Mouse (Mus musculus): ENCODE measurements around the gene Cox6a2.
"Not testable (repeated sequence)": the region's sequence is repeated elsewhere in the genome, so short reads cannot be mapped to it uniquely, and the experiment has no call there.

Cox6a2 gene

DNA sequence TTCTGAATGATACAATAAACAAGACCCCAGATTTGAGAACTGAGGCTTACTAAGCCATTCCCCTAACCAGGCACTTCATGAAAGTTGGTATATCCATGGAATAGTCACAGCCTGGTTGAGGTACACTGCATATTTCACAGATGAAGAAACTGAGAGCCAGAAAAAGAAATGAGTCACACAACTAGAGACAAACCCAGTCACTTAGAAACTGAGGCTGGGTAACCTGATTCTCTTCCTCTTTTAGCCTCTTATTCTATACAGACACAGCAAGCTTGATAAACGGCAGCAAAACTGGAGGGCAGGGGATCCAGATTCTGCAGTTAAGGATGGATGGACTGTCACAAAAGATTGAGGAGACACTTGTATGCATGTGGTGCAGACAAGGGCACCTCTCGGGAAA lies 28.6 kb upstream of the Cox6a2 start:
- DNase-seq (ENCODE audit: low read depth, low spot score), result no peak

DNA sequence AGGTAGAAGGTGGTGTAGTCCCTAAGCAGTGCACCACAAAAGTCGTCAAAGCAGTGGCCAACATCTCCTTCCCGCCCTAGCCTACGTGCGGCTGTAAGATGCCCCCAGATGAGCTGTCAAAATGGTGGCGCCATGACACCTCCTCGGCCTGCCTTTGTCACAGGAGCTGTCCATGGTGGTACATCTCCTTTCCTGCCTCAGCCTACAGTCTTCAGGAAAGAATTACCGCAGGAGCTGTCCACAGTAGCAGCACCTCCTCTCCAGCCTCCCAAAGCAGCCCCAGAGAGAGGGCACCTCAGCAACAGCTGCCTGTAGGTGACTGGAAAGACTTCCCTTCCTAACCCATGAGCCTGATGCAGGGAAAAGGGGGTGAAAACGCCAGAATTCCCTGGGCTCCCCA lies 25.6 kb upstream of the Cox6a2 start:
- no peak for DNase-seq (ENCODE audit: low read depth, low spot score)

DNA sequence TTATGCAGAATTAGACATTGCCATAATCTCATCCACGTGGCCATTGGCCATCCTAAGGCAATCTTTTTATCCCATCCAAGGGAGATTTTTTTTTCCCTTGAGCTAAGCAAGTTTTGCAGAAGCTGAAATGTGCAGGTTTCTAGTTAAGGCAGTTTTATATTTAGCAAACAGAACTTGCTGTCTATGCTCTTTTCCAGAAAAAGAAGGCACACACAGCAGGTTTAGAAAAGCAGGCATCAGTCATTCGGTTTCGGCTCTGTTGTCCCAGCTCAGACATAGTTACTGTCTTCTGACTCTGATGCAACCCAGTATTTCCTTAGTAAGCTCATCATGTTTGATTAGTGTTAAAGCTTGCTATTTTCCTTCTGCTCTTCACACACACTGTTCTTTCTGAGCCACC lies 14.7 kb upstream of the Cox6a2 start:
- no peak for DNase-seq (ENCODE audit: low read depth, low spot score)

DNA sequence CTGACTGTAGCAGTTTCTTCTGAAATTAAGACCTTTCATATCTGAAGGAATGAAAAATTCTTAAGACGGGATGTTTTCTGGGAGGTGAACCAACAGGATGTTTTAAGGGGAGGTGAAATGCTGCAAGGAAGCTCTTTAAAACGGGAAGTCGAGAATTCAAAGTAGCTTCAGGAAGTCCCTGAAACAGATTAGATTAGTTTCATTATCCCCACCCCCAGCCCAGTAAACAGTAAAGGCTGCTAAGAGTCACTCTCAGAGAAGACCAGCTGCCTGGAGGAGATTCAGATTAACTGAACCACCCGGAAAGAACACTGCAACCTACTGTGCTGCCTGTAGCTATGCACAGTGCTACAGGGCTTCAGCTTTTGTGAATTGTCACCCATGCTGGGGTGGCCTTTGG lies 13.8 kb upstream of the Cox6a2 start:
- no peak for DNase-seq (ENCODE audit: low read depth, low spot score)

DNA sequence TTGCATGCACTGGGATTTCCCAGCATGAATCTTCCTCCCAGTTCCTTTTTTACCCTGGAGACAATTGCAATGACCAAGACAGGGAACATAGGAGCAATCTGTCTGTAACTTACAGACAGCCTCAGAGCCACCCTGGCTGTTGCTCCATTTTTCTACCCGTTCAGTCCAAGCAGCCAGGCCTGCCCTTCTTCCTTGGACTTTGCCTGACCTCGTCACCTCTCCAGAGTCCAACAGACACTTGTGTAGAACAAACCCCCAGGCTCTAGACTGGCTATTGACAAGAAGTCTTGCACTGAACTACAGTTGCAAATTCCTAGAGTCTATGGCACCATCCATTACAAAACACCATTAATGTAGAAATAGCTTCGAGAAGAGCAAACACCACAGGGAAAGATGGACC lies 3.6 kb upstream of the Cox6a2 start:
- DNase-seq (ENCODE audit: low read depth, low spot score), result no peak

DNA sequence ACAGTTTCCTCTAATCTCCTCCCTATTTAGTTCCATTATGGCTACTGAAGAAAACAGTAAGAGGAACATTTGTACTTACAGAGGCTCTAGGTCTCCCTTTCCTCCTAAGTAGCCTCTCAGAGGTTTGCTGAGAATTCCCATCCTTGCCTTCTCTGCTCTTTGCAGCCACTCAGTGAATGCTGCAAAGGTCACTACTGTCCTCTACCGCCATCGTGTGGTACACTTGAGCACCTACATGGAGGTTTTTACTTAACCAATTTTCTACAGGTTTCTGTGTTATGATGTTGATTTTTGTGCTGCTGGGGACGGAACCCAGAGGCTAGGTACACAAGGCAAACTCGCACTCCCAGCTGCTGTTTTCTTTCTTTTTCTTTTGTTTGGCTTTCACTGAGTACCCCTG lies 2.0 kb upstream of the Cox6a2 start:
- peak; percentile 25 for DNase-seq (ENCODE audit: low read depth, low spot score)

DNA sequence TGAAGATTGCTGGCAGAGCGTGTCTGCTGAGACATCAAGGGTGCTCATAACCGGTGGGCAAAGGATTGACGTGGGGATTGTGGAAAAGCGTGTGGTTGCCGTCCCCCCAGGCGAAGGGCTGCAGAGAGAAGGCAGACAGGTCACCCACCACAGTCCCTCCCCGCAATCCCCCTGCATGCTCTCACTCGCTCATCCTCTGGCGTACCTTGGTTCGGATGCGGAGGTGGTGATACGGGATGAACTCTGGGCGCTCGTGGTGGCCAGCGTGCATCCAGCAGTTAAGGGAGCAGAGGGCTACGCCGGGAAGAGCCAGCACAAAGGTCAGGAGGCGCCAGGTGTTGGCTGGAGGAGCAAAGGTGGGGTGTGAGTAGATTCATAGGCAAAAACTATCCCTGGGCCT lies 492 bp downstream of the Cox6a2 start:
- no peak for DNase-seq (ENCODE audit: low read depth, low spot score)

DNA sequence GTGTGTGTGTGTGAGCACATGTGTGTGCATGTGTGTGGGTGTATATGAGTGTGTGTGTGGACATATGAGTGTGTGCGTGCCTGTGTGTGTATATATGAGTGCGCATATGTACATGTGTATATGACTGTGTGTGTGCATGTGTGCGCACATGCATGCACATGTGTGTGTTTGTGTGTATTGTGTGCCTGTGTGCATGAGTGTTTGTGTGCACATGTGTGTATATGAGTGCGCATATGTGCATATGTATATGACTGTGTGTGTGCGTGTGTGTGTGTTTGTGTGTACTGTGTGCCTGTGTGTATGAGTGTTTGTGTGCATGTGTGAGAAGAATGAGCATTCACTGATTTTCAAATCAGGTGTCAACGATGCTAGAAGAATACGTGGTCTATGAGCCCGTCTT lies 2.0 kb downstream of the Cox6a2 start:
- DNase-seq (ENCODE audit: low read depth, low spot score), result no peak

DNA sequence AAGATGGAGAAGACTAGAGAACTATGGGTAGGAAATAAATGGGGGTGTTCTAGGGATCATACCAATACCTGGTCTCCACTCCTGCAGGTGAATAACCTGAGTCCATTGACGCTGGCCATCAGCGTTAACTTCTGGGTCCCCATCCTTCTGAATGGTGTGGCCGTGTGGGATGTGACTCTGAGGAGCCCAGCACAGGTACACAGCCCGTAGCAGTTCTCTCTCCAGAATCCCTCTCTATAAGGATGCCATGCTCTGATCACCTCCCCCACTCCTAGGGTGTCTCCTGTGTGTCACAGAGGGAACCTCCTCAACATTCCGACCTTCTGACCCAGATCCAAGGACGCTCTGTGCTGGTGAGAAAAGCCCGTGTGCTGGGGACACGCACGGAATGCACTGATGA lies 3.1 kb downstream of the Cox6a2 start:
- no peak for DNase-seq (ENCODE audit: low read depth, low spot score)

DNA sequence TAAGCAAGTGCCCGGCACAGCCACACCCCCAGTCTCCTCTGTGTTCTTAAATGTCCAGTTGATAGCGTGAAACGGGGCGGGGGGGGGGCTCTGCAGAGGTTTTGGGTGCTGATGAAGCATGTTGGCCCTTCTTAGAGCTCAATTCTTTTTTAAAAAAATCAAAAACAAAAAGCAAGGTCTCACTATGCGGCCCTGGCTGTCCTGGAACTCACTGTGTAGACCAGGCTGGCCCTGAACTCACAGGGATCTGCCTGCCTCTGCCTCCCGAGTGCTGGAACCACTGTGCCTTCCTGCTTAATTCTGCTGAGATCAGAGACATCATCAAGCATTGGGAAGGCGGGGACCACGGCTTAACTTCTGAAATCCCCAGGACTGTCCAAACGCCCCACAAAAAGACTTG lies 4.6 kb downstream of the Cox6a2 start:
- DNase-seq (ENCODE audit: low read depth, low spot score), result no peak

DNA sequence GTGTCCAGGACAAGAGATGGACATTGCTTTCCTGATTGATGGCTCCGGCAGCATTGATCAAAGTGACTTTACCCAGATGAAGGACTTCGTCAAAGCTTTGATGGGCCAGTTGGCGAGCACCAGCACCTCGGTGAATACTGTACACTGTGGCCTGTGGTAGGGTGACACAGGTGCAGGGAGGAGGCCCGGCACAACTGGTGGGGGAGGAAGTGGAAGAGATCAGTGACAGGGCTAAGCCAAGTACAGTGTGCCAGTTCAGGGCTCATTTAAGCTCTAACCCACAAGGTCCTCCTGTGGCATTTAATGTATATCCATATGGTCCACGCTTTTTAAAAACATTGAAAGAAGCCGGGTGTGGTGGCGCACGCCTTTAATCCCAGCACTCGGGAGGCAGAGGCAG lies 24.5 kb downstream of the Cox6a2 start:
- no peak for DNase-seq (ENCODE audit: low read depth, low spot score)

DNA sequence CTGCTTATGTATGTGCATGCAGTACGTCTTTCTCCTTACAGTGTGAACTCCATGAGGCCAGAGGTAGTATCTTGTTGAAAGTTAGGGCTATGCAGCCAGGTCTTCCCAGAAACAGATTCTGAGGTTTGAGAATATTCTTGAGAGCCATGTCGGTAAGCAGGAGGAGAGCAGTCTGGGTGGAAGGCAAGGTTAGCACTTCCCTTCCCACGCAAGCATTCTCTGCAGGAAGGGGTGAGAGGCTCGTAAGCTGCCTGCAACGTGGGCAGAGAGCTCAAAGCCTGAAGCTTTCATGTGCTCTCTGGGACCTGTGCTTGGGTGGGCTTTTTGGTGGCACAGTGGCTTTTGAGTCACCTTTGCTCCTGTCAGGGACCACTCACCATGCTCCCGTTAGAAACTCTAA lies 25.6 kb downstream of the Cox6a2 start:
- DNase-seq (ENCODE audit: low read depth, low spot score), result no peak

DNA sequence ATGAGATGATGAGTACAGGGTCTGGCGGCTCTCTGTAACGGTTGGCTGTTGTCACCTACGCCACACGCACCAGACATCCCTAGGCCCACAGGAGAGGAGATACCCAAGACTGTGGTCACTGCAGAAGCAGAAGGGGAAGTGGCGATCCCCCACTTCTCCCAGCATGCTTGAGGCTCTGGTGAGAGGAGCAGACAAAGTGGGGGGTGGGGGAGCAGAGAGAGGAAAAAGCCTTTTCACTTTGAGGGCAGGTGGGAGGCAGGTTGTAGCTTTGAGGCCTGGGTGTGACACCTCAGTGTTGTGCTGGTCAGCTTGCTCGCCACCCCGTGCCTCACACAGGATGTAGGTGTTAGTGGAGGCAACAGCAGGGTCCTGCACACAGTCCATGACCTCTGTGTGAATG lies 26.1 kb downstream of the Cox6a2 start:
- DNase-seq (ENCODE audit: low read depth, low spot score), result no peak

DNA sequence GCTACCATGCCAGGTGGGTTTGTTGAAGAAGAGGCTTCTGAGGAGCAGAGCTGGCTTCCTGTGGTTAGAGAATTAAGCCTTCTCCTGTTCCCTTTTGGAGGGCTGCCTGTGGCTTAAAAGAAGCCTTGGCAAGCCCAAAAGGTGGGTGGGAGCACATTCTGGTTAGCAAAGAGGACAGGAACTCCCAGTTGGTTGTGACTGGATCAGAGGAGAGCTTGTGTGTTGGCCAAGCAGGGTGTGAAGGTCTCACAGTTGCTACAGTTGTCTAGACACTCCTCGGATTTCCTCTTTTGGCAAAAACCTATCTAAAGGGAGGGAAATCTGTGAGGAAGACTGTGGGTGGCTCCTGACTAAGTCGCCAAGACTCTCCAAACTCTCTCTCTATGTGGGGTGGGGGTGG lies 27.8 kb downstream of the Cox6a2 start:
- DNase-seq (ENCODE audit: low read depth, low spot score), result no peak

DNA sequence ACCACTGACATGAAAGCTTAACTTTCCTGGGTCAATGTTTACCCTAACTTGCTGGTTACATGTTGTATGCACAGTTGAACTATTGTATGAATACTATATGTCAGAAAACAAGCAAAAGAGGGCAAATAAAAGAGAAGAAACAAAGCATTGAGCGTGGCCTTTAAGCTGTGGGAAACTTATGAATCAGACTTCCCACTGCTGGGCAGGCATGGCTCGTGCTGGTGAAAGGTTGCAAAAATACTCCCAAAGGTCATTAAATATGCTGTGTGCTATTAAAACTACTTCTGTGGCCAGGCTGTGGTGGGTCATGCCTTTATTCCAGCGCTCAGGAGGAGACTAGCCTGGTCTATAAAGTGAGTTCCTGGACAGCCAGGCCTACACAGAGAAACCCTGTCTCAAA lies 36.2 kb downstream of the Cox6a2 start:
- DNase-seq (ENCODE audit: low read depth, low spot score), result no peak

DNA sequence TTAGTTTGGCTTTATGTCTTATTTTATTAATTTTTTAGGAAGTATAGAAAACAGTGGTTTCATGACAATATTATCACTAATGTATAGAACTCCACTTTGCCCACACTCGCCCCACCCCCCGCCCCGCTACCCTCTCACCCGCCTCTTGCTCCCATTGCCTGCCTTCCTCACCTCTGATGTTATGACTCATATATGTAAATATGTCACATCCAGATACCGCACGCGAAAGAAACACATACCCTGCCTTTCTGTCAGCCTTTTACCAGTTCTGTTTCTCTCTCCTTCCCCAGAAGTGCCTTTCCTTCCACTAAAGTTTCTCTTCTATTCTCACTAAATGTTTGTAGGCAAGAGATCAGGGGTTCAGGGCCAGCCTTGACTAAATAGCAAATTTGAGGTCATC lies 39.8 kb downstream of the Cox6a2 start:
- no peak for DNase-seq (ENCODE audit: low read depth, low spot score)

DNA sequence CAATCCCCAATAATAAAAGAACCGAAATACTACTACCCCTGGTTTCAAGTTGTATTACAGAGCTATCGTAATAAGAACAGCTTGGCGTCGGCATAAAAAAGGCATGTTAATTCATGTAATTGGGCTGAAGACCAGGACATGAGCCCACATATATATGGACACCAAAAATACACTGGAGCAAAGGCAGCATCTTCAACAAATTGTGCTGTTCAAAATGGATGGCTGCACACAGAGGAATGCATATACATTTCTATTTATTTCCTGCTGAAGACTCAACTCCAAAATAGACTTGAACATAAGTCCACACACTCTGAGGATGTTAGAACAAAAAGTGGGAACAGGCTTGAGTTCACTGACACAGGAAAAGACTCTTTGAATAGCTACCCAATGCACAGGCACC lies 42.2 kb downstream of the Cox6a2 start:
- DNase-seq (ENCODE audit: low read depth, low spot score), result no peak

DNA sequence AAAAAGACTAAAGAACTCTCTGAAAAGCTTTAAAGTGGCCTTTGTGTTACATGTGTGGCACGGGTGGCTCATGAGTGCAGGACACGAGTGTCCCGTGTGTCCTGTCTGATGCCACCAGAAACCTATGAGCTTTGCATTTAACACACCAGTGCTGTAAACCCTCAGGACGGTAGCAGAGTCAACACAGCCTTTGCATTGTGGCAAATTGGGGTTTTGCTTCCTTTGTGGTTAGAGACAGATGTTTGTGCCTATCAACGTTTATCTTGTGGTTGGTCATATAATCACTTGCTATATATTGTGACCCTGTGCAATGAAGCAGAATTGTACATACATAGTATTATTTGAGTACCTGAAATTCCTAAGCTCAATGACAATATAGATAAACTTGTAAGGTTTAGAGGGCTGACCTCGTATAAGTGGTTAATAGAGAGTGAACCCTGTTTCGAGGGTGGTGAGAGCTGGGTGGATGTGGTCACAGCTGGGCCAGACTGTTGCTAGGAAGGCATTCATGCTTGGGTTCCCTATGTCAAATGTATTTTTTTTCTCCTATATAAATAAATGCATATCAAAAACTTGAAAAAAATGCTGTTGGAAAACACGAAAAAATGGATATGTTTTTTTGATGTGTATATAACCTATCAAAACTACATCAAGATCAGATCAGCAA lies 47.4 kb downstream of the Cox6a2 start:
- DNase-seq (ENCODE audit: low read depth, low spot score), result not testable (repeated sequence)

Measured in retina, adult 2 months (tissue).